Mouse (Mus musculus) skeletal muscle tissue, adult 2 months (tissue): ENCODE data around the gene Ncapg2.
A peak's percentile ranks its signal among the peaks of the same experiment; 100 is the strongest.

Source experiments
- DNase-seq: peaks from one replicate; pipeline ENCODE4 v3.0.0-alpha.2; 2012; ENCODE audit warnings: low read depth, low spot score

Gene Ncapg2

GRCm38 (mm10) chr12:116442184-116442583, 37.0 kb downstream of the Ncapg2 start:
- no peak for DNase-seq

GRCm38 (mm10) chr12:116449536-116449935, 44.3 kb downstream of the Ncapg2 start:
- no peak for DNase-seq

- DNase-seq, result peak; percentile 6
These were observed 55.3 kb downstream of the Ncapg2 start for GRCm38 (mm10) chr12:116460379-116461065.

- no peak for DNase-seq
These were observed 61.8 kb downstream of the Ncapg2 start for GRCm38 (mm10) chr12:116467030-116467429.

- no peak for DNase-seq
These were observed 63.1 kb downstream of the Ncapg2 start for GRCm38 (mm10) chr12:116468348-116468747.

GRCm38 (mm10) chr12:116469096-116469495, 63.9 kb downstream of the Ncapg2 start:
- DNase-seq, result no peak

- DNase-seq, result no peak
These were observed 68.1 kb downstream of the Ncapg2 start for GRCm38 (mm10) chr12:116473264-116473663.

- DNase-seq, result no peak
These were observed 68.6 kb downstream of the Ncapg2 start for GRCm38 (mm10) chr12:116473761-116474160.

- no peak for DNase-seq
These were observed 69.5 kb downstream of the Ncapg2 start for GRCm38 (mm10) chr12:116474676-116475075.

GRCm38 (mm10) chr12:116478771-116479170, 73.6 kb downstream of the Ncapg2 start:
- no peak for DNase-seq

- DNase-seq, result no peak
These were observed 76.7 kb downstream of the Ncapg2 start for GRCm38 (mm10) chr12:116481921-116482320.

- no peak for DNase-seq
These were observed 78.4 kb downstream of the Ncapg2 start for GRCm38 (mm10) chr12:116483581-116483980.

- DNase-seq, result no peak
These were observed 79.8 kb downstream of the Ncapg2 start for GRCm38 (mm10) chr12:116484991-116485390.

- DNase-seq, result no peak
These were observed 80.6 kb downstream of the Ncapg2 start, which contains the start of gene Ptprn2 for GRCm38 (mm10) chr12:116485591-116486403. TSS of gene Ptprn2 (plus strand) at chr12:116485720.

- no peak for DNase-seq
These were observed 81.2 kb downstream of the Ncapg2 start for GRCm38 (mm10) chr12:116486404-116486730.

- no peak for DNase-seq
These were observed 83.6 kb downstream of the Ncapg2 start for GRCm38 (mm10) chr12:116488836-116489235.

GRCm38 (mm10) chr12:116490575-116491356, 85.6 kb downstream of the Ncapg2 start:
- DNase-seq, result no peak

- no peak for DNase-seq
These were observed 93.5 kb downstream of the Ncapg2 start for GRCm38 (mm10) chr12:116498666-116499065.

GRCm38 (mm10) chr12:116500652-116501051, 95.5 kb downstream of the Ncapg2 start:
- DNase-seq, result no peak

- DNase-seq, result no peak
These were observed 107.3 kb downstream of the Ncapg2 start for GRCm38 (mm10) chr12:116512482-116512881.
